Mouse (Mus musculus) embryo, embryonic 10 days (tissue): Measurements from ENCODE around the gene Serp2.
"Not testable (repeated sequence)": the region's sequence is repeated elsewhere in the genome, so short reads cannot be mapped to it uniquely, and the experiment has no call there.

Experiments
- DNase-seq: peaks from one replicate; pipeline ENCODE4 v3.0.0-alpha.2; 2015; ENCODE audit warnings: low spot score

The Serp2 gene

DNA sequence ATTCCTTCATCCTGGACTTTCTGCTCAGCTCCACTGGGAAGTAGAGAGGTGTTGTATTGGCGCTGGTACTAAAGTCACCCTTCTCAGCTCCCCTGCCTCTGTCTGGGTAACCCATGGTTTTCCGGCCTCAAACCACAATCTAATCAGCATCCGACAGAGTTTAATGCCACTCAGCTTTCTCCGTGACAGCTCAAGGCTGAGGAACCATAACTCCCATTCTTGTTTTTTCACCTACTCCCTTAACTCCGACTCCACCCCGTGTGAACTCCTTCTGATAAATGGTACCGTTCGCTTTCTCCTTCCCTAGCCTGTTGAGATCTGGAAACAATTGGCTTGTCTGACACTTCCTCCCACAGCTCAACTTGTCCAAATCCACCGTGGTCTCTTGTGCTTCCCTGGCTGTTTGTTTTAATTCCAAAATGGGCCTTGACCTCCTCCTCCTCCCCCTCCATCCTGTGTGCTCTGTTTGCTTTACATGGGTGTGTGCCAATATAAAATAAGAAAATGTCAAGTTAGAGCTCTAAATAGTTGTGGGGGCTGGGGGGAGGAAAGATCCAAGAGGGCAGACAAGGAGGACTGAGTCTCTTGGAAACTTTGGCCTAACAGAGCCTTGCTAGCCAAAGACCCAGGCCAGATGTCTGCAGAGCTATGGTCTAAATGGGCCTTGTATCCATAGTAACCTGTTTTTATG, 12.7 kb upstream of the Serp2 start:
- DNase-seq, result peak; percentile 59

DNA sequence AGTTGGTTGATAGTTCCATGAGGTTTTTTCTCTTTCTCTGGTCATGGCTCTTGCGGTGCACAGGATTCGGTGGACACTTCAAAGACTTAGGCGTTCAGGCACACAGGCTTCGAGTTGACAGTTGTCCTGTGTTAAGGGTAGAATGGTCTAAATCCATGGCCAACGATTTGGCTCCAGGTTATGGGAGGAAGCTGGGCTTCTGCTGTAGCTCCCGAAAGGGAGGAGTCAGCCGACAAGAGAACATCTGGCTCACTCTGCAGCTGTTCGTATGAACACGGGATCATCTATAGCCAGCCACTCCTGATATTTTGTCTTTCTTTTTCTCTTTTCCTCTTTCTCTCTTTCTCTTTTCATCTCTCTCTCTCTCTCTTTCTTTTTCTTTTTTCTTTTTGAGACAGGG, 11.9 kb upstream of the Serp2 start:
- DNase-seq, result no peak

DNA sequence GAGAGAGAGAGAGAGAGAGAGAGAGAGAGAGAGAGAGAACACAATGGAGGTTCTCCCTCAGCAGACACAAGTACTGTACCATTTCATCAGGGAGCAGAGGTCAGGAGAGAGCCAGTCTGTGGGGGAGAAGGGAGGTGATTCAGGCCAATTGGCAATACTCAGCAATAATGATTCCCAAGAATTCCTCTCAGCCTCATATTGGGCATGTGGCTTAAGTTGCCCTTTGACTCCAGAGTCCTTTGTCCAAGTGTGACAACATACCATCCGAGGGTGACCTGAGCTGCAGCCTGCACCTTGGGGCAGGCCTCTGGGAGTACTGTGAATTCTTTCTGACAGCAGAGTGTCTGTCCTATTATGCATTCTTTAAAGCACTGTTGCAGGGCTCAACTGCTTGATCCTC, 10.6 kb upstream of the Serp2 start:
- no peak for DNase-seq

DNA sequence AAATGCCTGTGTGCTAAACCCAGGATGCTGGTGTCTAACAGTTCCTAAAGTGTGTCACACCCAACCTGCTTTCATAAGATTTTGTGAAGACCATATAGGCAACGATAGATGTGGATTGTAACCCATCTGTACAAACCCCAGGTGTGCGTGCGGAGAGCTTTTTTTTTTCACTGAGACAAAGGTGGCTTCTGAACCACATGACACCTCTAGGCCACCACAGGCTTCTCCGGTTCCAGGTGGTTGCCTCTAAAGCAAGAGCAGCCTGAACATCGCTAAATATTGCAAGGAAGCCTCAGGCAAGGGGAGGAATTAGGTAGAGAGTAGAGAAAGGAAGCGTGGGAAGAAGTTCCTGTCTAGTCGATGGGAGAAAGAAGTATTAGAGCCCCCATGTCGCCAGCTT, 10.0 kb upstream of the Serp2 start:
- no peak for DNase-seq

DNA sequence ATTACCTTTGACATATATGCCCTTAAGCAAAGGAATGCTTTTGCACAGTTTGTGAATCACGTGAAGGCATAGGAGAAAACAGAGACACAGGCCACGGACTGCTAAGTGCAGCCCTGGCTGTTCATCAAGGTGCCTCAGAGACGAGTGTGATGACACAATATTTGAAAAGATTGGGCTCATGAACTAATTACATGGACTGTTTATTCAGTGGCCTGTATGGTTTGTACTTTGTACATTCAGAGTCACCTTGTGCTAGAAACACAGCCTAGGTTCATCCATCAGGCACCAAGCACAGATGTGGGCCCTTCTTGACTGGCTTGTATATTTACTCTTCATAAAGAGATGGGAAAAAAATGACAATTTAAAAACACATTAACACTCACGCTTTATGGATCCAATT, 9.5 kb upstream of the Serp2 start:
- DNase-seq, result no peak

DNA sequence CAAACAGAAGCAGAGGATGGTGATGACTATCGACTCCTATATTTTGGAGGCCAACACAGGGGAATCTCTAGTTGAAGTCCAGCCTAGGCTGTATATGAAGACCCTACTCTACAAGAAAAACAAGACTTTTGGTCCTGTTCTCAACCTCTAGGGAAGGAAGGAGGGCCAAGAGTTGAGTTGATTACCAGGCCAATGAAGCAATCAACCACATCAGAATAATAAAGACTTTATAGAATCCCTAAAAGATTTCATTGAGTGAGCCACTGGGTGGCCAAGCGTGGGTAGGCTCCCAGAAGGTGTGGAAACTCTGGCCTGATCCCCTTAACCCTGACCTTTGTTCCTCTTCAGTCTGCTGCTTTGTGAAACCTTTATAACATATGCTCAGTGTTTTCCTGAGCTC, 2.5 kb upstream of the Serp2 start:
- DNase-seq, result no peak

DNA sequence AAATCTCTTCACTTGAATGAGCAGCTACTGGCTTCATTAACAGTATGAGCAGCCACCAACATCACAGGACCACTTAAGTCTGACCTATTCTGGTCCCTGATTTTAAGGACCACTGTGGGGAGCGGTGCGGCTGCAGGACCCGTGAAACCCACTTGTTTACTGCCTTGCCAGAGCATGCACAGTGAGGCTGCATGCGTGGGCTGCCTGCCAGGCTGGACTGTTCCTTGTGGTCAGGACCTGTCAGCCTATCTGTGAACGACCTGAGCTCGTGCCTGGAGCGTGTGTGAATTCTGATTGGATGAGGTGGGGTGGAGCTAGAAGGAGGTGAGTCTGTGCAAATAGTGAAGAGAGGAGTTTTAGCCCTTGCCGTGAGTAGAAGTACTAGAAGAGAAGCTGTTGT, 1.5 kb upstream of the Serp2 start:
- DNase-seq, result not testable (repeated sequence)

DNA sequence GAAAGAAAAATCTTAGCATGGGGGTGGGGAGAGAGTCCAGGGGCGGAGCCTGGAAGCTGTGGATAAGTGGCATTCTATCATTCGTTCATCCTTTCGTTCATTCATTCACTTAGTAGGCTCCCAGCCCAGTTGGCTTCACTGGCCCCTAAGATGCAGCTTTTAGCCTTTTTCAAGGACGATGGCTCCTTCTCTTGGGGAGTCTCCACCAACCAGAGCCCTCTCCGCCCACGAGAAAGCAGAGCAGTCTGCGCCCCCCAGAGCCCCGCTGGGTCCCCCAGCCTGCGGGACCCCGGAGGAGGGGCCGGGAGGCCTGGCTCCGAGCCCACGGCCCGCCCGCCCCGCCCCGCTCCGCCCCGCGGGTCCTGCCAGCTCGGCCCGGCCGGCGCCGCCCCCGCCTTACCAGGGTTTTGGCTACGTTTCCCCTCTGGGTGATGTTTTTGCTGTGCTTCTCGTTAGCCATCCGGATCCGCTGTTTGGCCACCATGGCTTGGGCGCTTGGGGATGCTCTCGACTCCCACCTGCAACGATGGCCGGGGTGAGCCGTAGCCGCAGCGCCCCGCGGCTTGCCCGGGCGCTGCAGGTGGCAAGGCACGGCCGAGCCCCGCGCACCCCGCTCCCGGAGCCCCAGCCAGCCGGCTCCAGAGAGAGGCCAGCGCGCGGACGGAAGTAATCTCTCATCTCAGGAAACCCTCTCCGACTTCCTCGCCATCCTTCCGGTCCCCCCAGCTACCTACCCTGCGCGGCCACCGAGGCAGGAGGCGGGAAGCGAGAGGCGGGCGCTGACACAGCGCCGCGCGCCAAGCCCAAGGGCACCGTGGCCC, 448 bp downstream of the Serp2 start:
- peak; percentile 67 for DNase-seq

DNA sequence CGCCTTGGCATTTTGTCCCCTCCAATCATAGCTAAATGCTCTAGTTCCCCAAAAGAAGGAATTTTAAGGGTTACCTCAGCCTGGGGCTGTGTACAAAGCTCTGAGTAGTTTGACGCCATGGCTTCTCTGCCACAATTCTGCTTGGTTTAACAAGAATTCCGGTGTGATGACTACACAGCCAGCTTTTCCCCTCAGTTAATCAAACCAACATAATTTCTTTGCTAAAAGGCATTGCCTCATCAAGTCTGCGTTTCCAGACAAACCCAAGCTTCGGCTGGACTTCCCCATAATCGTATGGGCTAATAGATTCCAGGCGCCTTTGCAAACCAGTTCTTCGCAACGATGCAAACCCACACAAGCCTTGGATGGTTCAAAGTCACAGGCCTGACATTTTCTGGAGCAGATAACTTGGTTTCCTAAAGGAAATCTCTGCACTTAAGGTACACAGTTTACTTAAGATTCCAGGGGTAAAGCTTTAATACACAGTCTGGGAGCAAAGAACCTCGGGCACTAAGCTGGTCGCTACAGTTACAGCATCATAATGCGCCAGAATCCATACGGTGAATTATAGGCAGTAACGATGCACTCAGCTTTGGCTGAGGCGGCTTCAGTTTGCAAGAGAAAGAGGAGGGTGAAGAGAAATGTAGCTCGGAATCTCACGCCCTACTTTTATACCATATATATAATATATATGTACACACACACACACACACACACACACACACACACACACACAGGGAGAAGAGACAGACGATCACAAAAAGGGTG, 1.2 kb downstream of the Serp2 start:
- DNase-seq, result peak; percentile 13

DNA sequence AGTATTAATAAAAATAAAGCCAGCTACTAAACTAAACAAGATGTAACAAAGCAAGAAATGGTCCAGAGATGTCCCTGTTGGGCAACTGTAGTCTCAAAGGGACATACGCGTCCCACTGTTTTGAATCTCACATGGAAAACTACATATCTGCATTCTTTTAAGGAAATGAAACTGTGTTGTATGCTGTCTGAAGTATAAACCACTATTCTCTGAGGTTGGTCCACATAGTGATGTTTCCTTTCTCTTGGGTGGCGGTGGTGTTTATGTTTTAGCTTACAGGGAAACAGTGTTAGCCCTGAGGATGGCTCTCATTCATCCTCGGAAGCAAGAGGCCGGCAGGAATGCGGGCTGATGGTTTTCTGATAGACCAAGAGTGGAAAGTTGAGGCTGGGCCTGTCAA, 12.6 kb downstream of the Serp2 start:
- DNase-seq, result no peak

DNA sequence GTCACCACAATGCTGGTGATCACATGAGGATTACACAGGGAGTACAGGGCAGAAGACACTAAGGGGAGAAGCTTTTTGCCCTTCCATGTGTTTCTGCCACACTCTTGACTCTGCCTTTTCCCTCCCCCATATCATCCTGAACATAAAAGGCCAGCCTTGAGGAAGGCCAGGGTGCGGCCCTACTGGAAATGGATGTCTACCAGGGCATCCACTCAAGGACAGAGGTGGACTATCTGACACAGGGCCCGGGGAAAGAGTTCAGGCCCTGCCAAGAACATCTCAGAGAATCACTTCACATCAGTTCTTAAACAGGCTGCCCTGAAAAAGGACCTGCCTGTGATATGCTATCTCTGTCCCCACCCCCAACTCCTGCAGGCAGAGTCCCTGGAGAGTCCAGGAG, 15.3 kb downstream of the Serp2 start:
- no peak for DNase-seq

DNA sequence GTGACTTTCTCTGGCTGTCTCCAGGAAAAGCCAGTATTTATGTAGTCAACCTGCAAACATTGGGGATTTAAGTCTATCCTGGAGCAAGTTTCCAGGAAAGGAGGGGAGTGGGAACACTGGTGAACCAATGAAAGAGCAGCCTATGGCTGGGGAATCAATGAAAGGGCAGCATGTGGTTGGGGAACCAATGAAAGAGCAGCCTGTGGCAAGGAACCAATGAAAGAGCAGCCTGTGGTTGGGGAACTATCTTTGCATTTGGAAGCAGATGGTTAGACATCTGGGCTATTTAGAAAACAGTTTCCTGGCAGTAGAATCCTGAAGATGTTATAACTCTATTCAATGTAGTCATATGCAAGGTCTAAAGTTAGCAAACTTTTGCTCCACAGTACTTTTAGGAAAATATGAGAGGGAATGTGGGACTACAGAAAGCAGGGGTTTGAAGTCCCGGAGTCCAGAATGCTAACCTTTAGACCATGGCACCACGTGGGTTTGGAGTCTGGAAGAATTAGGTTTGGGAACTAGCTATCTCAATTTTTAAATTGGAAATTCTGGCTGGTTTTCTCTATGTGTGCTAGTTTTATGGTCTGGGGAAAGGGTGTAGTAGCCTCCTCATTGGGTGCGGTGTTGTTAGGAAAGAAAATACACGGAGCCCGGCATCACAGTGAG, 16.6 kb downstream of the Serp2 start:
- no peak for DNase-seq

DNA sequence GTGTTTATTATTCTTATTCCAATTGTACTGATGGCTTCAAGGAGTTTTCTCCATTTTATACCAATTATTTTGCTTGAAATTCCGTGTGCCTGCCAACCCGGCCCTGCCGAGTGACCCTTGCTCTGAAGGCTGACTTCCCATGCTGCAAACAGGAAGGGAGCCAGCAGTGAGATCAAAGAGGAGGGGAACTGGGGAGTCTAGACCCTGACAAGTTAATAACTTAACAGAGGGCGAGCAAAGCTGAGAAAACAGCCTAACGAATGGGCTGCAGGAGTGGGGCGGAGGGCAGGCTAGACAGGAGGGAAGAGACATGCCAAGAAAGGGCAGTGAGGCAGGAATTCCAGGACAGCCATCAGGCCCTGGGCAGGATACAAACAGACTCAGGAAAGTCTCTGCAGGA, 19.8 kb downstream of the Serp2 start:
- peak; percentile 78 for DNase-seq

DNA sequence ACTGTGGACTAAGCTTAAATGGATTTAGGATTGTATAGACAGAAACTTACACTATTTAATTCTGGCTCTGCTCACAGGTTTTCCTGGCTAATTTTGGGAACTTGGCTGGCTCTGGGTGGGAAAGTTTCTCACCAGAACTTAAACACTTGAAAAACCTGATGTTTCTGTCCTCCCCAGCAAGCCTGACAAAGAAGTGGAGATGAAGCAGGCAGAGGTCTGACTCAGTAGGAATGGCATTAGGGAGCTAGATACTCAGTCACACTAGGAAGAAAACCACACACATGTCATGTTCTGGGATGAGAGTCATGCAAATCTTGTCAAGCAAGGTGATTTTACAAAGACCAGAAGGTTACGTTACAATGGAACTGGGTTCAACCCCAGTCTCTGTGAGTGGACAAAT, 21.6 kb downstream of the Serp2 start:
- no peak for DNase-seq

DNA sequence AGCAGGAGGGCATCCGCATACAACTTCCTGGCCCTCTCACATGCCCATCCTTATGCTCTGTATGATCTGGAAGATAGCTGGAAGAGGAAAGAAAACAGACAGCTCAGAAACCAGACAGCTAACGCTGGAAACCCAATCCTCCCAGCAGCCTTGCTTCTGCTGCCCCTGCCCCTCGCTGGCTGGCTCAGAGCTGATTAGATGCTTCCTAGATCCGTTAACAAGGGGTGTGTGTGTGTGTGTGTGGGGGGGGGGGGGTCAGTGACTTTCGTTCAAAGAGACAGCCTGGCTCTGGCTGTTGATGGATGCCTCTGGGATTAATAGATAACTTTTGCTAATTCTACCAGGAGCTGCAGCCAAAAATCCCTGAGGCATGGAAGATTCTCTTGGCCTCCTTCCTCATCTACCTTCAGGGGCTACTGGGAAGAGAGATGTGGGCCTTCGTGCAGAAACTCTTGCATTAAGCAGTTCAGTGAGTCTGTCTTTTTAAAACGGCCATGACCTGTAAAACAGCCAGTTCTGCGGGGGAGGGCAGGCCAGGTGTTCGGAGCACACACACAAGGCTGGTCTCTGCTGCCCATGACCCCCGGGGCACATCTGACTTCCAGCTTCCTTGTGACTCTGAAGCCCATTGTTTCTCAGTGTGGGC, 23.4 kb downstream of the Serp2 start:
- peak; percentile 67 for DNase-seq

DNA sequence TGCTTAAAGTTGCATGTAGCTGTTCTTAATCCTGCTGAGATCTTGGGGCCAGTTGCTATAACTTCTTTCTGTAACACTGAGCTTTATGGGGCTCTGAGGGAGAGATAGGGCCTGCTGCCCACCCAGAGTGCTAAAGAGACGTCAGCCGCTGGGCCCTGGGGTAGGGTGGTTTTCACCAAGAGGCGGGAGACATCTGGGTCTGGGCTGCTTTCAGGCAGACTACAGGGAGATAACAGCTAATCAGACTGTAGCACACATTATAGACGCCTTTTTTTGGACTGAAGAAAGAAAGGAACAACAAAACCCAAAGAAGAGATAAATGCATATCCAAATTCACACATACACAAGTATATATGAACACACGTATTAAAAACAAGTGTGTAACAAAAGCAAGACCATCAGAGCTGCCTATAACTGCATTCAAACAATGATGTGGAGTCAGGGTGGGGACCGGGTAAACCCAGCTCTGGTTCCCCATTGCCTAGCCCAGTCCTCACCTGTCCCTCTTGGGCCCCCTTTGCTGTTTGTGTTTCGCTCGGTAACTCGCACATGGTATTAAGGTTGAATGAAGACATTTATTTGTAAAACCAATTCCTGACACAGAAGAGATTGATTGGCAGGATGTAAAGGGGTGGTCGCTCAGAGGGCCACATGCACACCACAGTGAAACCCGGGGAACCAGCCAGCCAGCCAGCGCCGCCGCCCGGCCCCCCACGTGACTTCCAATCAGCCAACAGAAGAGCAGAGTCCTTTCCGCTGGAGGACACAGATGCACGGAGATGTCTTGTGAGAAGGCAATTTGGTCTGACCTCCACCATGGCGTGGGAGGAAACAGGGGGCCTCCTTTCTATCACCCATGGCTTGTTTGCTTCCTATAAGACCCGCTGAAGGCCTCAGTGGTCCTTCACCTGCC, 24.2 kb downstream of the Serp2 start:
- peak; percentile 76 for DNase-seq

DNA sequence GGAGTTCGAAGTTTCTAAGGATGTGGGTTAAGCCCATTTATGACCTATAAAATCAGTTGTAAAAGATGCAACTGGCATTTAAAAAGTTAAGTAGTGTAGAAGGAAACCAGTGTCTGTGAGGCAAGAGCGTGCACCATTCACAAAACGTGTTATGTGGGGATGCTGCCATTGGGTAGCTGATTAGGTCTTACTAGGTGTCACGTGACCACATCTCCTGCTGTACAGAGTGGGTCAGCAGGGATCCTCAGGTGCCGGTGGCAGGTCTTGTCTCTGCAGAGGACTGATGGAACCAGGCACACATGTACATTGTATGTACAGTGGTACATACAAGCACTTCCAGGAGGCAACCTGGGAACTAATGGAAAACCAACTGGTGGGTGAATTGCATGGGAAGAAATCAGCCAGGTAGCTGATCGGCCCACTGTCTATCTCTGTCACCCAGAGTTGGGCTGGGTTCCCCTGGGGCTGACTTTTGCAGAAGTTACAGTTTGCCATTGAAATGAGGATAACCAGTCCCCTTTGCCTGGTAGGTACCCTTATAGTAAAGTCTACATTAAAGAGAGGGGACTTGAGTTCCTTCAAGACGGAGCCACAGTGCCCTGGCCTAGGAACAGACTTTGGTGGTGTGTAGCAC, 25.5 kb downstream of the Serp2 start:
- no peak for DNase-seq

DNA sequence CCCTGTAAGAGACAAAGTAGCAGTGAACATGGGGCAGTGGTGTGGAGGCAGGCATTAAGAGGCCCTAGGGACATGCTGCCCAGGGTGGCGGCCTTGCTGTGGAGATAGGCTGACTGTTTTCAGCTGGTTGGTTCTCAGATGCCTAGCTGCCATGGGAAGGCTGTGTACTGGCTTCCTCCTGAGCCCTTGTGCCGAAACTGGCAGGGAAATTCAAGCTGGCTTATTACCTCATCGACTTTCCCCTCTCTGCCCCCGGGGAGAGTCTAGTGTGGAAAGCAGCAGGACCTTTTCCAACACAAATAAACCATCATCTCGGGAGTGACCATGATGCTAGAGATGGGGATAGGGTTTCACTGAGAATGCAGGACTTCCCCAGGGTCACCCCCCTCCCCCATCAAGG, 28.0 kb downstream of the Serp2 start:
- peak; percentile 44 for DNase-seq

DNA sequence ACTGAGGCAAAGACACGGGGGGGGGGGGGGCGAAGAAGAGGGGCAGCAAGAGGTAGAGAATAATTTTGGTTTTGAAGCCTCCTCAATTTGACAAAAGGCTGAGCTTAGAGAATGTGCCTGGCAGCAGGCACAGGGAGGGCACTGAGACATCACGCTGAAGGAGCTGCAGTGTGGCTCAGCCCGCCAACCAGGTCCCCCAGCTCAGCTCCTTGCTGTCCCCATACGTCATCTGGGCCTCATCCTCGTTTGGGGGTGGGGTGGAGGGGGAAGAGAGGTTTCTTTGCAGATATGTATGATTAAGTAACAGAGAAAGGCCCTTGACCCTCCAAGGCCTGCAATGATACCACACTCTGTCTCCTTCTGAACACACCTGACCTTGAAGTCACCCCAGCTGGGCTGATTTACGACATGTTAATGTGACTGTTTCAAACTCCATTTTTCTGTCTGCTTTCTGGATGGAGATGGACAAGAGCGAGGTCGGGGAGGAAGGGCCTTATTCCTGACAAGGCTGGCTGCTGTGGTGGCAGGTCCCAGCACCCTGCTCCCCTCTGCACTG, 28.9 kb downstream of the Serp2 start:
- peak; percentile 57 for DNase-seq
